In the genomic region with DNA sequence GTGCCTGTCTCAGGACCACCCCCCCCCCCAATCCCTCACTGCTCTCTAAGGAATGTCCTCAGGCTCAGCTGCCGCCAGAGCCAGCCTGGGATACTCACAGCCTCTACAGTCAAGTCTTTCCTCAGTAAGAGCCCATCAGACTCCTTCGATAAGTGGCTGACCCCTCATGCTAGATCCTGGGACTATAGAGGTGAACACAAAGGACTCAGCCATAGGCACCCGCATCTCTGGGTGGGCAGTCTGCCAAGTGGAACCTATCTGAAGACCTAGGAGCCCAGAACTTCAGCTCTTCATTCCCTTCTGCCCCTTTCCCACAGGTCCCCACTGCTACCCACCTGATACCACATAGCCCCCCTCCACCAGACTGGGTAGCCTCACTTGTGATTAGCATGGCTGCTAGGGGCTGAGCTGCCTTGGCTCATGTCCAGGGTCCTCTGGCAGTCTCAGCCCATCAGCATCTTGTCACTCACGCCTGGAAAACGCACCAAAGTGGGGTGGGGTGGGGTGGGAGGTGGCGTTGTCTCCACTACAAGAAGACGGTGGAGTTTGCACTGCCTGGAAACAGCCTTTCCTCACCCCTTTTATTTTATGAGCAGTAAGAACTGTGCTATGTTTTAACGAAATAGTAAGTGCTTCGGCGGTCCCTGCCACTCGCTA, we compare ENCODE assay signal across 9 mouse cellular contexts. TPM values are rescaled to one million over a fixed set of nuclear protein-coding genes. Genes with fewer than 3 reads are reported as not detected.
DNase-seq lines count a peak whose midpoint lies in the region; ATAC-seq and TF ChIP-seq lines count a peak whose summit lies in the region.
"Had no signal": no experiment of that assay in that cellular context is flagged by ENCODE, and none has a peak within 500 bp of the region (broad histone marks: within the 10 kb centered on the region; RNA-seq: fewer than 3 reads in every experiment).

No protein-coding gene starts in this region.

- peak overlapping the region; percentile 74 for H3K4me2 ChIP-seq in limb, embryonic 13.5 days (replicated peaks)
- H3K4me2 ChIP-seq in stomach, postnatal 0 days (replicated peaks; ENCODE audit: low read depth): peak overlapping the region; percentile 45

- peak; percentile 55 for ATAC-seq in limb, embryonic 13.5 days (ENCODE audit: low FRiP score, low read depth)
- ATAC-seq in stomach, postnatal 0 days (ENCODE audit: low FRiP score, low TSS enrichment): peak; percentile 18; the same call in 1 of the 2 replicates

- no peak for TF ChIP-seq CTCF in stomach, postnatal 0 days (IDR thresholded peaks at IDR 0.05; ENCODE audit: low read depth)

- TF ChIP-seq EP300 in stomach, postnatal 0 days (optimal IDR thresholded peaks at IDR 0.05): no peak

- no peak overlapping the region for H3K27ac ChIP-seq in limb, embryonic 13.5 days
- H3K27ac ChIP-seq in stomach, postnatal 0 days (replicated peaks): no peak overlapping the region
- H3K27ac ChIP-seq: liver, embryonic 14.5 days had no signal

- H3K27me3 ChIP-seq in limb, embryonic 13.5 days: peaks cover 54% of the 10 kb centered on the region
- H3K27me3 ChIP-seq in stomach, postnatal 0 days (ENCODE audit: control insufficient read depth, insufficient read depth, low read length): no peaks in the 10 kb centered on the region

- no peaks in the 10 kb centered on the region for H3K9me3 ChIP-seq in limb, embryonic 13.5 days
- no peaks in the 10 kb centered on the region for H3K9me3 ChIP-seq in stomach, postnatal 0 days (ENCODE audit: control insufficient read depth, low read length)

- no peaks in the 10 kb centered on the region for H3K36me3 ChIP-seq in limb, embryonic 13.5 days
- no peaks in the 10 kb centered on the region for H3K36me3 ChIP-seq in stomach, postnatal 0 days (ENCODE audit: control insufficient read depth, insufficient read depth, low read length)

- peak overlapping the region; percentile 25; the same call in 1 of the 2 replicates for H3K9ac ChIP-seq in limb, embryonic 13.5 days
- H3K9ac ChIP-seq in stomach, postnatal 0 days (ENCODE audit: low read length): no peak overlapping the region
- H3K9ac ChIP-seq: liver, embryonic 14.5 days had no signal

- WGBS in limb, embryonic 13.5 days: 20% methylated on average over 11 of the region's 11 CpGs
- WGBS in stomach, postnatal 0 days: 21% methylated on average over 11 of the region's 11 CpGs

- H3K4me3 ChIP-seq in limb, embryonic 13.5 days: peak overlapping the region; percentile 39
- H3K4me3 ChIP-seq in stomach, postnatal 0 days (ENCODE audit: low read depth, low read length): peak overlapping the region; percentile 26; the same call in 1 of the 2 replicates

- DNase-seq in frontal cortex, postnatal 10 days (ENCODE audit: low spot score in 2 of 2): peak; percentile 23 to 40
- no peak for DNase-seq in frontal cortex, postnatal 14 days (ENCODE audit: low spot score in 2 of 2)
- DNase-seq in right cerebral cortex, postnatal 14 days: peak; percentile 18
- DNase-seq in right cerebral cortex, adult 2 months (ENCODE audit: low spot score in 2 of 2): no peak
- DNase-seq in stomach, postnatal 0 days (ENCODE audit: low spot score): no peak
- no peak for DNase-seq in layer of hippocampus, adult 9-11 months
- DNase-seq in thymus, postnatal 25 days: no peak

- peaks cover 21% of the 10 kb centered on the region for H3K4me1 ChIP-seq in limb, embryonic 13.5 days
- no peaks in the 10 kb centered on the region for H3K4me1 ChIP-seq in stomach, postnatal 0 days (replicated peaks; ENCODE audit: control insufficient read depth, insufficient read depth)

RNA-seq across cellular contexts. Expression of a gene that starts 38.7 kb away (rescaled TPM):
- 0.39 and 1.6 TPM in 2 replicates for polyA plus RNA-seq in limb, embryonic 13.5 days (2015; fragmentation: Nextera tagmentation; extraction: Ambion mirVana)
- polyA plus RNA-seq in stomach, postnatal 0 days (2015; fragmentation: Nextera tagmentation; extraction: Ambion mirVana): 0.08 and 0.13 TPM in 2 replicates
- polyA plus RNA-seq: liver, embryonic 14.5 days had no signal

Comparison
In these comparisons a context has a peak if more than half of its experiments do, and no peak if none do; other contexts are left out.
1. DNase-seq: peak in frontal cortex, postnatal 10 days (2 of 2) and right cerebral cortex, postnatal 14 days (single experiment); none in frontal cortex, postnatal 14 days (0 of 2), right cerebral cortex, adult 2 months (0 of 2), stomach, postnatal 0 days (single experiment), layer of hippocampus, adult 9-11 months (single experiment) and thymus, postnatal 25 days (single experiment).